Mouse (Mus musculus): ENCODE data around the gene Serpina9. TPM values are rescaled to one million over a fixed set of nuclear protein-coding genes. Genes with fewer than 3 reads are reported as not detected.

Gene Serpina9
- total RNA-seq, 2 experiments from 2014 or later: not detected

Other genes with a start within 250 kb of the Serpina9 start
- not detected in 2 replicates for gene Serpina1d, start 240.2 kb downstream of the Serpina9 start, total RNA-seq (2015)
- not detected in 2 replicates for gene Serpina1d, start 240.2 kb downstream of the Serpina9 start, total RNA-seq (2017)
- not detected in 2 replicates for gene Serpina1b, start 183.4 kb downstream of the Serpina9 start, total RNA-seq (2015)
- gene Serpina1b, start 183.4 kb downstream of the Serpina9 start, total RNA-seq (2017): not detected in 2 replicates
- not detected in 2 replicates for gene Serpina1a, start 150.2 kb downstream of the Serpina9 start, total RNA-seq (2015)
- gene Serpina1a, start 150.2 kb downstream of the Serpina9 start, total RNA-seq (2017): not detected in 2 replicates
- not detected in 2 replicates for gene Serpina1c, start 108.9 kb downstream of the Serpina9 start, total RNA-seq (2015)
- not detected in 2 replicates for gene Serpina1c, start 108.9 kb downstream of the Serpina9 start, total RNA-seq (2017)
- gene Serpina1e, start 54.8 kb downstream of the Serpina9 start, total RNA-seq (2015): not detected in 2 replicates
- not detected in 2 replicates for gene Serpina1e, start 54.8 kb downstream of the Serpina9 start, total RNA-seq (2017)
- gene Serpina11, start 23.8 kb downstream of the Serpina9 start, total RNA-seq (2015): 0.22 and 0.34 TPM in 2 replicates
- 0.77 and 1.3 TPM in 2 replicates for gene Serpina11, start 23.8 kb downstream of the Serpina9 start, total RNA-seq (2017)
- 0.05 and 0.07 TPM in 2 replicates for gene Serpina12, start 30.7 kb upstream of the Serpina9 start, total RNA-seq (2015)
- not detected in 2 replicates for gene Serpina12, start 30.7 kb upstream of the Serpina9 start, total RNA-seq (2017)
- gene Serpina5, start 87.4 kb upstream of the Serpina9 start, total RNA-seq (2015): not detected in 2 replicates
- not detected in 2 replicates for gene Serpina5, start 87.4 kb upstream of the Serpina9 start, total RNA-seq (2017)
- gene Serpina3a, start 99.0 kb upstream of the Serpina9 start, total RNA-seq (2015): not detected in 2 replicates
- not detected in 2 replicates for gene Serpina3a, start 99.0 kb upstream of the Serpina9 start, total RNA-seq (2017)
- gene Serpina3b, start 114.2 kb upstream of the Serpina9 start, total RNA-seq (2015): not detected in 2 replicates
- gene Serpina3b, start 114.2 kb upstream of the Serpina9 start, total RNA-seq (2017): not detected in 2 replicates
- gene Serpina3c, start 140.1 kb upstream of the Serpina9 start, total RNA-seq (2015): 0.40 TPM in 1 of 2 replicates, not detected in the other
- gene Serpina3c, start 140.1 kb upstream of the Serpina9 start, total RNA-seq (2017): 0.45 TPM in 1 of 2 replicates, not detected in the other
- gene Serpina3f, start 200.8 kb upstream of the Serpina9 start, total RNA-seq (2015): 1.2 and 1.5 TPM in 2 replicates
- gene Serpina3f, start 200.8 kb upstream of the Serpina9 start, total RNA-seq (2017): 0.59 and 0.81 TPM in 2 replicates
- 4.2 and 4.7 TPM in 2 replicates for gene Serpina3g, start 222.5 kb upstream of the Serpina9 start, total RNA-seq (2015)
- gene Serpina3g, start 222.5 kb upstream of the Serpina9 start, total RNA-seq (2017): 4.9 and 9.7 TPM in 2 replicates
- gene Serpina3i, start 249.4 kb upstream of the Serpina9 start, total RNA-seq (2015): not detected in 2 replicates
- gene Serpina3i, start 249.4 kb upstream of the Serpina9 start, total RNA-seq (2017): not detected in 2 replicates

Measured in megakaryocyte, adult 5-6 weeks (primary cell).